ENCODE assay signal across 17 mouse cellular contexts in the genomic region with DNA sequence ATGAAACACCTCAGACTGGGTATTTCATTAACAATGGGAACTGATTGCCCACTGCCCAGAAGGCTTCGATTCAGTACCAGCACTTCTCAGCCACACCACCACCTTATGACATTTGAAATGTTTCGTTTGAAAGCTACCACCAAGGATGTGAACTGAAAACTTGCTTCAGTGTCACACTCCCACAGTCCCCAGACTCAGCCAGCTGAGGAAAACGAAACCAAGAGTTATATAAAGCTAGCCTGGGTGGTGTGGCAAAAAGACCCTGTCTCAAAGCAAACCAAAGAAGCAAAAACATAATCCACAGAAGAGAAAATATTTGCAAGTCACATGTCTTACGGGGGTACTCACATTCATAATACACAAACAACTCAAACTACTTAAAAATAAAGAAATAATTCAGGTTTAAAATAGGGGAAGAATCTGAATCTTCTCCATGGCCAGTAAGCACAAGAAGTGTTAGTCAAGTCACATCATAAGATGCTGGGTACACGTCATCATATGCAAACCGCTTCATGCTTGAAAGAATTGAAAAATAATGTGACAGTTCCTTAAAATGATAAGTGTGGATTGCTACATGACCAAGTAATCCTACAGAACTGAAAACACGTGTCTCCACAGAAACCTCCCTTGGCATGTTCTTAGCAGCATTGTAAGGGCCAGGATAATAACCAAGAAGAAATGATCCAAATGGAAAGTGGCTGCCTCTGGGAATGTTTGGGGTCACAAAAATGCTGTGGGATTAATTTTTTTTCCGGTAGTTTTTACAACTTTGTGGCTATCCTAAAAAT.
"Had no signal": no experiment of that assay in that cellular context is flagged by ENCODE, and none has a peak within 500 bp of the region (broad histone marks: within the 10 kb centered on the region; RNA-seq: fewer than 3 reads in every experiment).

No protein-coding gene starts in this region.

- ATAC-seq: liver, postnatal 0 days; midbrain, embryonic 15.5 days had no signal

- H3K27ac ChIP-seq: kidney, postnatal 0 days; layer of hippocampus, adult 2 months; limb, embryonic 12.5 days; liver, embryonic 13.5 days; lung, embryonic 15.5 days; macrophage; midbrain, embryonic 15.5 days; neural tube, embryonic 12.5 days had no signal

- H3K4me1 ChIP-seq: limb, embryonic 12.5 days; liver, embryonic 13.5 days; lung, embryonic 15.5 days; midbrain, embryonic 15.5 days; neural tube, embryonic 12.5 days had no signal

- H3K27me3 ChIP-seq: limb, embryonic 12.5 days; liver, embryonic 13.5 days; lung, embryonic 15.5 days; megakaryocyte, embryonic 14.5 days; midbrain, embryonic 15.5 days; neural tube, embryonic 12.5 days had no signal

- DNase-seq: kidney, adult 9 months; kidney, postnatal 36 days; liver; liver, embryonic 13.5 days; liver, postnatal 0 days; lung, postnatal 14 days; right cerebral cortex, postnatal 14 days; thymus, adult 18-20 months; thymus, postnatal 14 days had no signal

- H3K36me3 ChIP-seq: limb, embryonic 12.5 days; liver, embryonic 13.5 days; lung, embryonic 15.5 days; midbrain, embryonic 15.5 days; neural tube, embryonic 12.5 days had no signal

- H3K4me3 ChIP-seq: layer of hippocampus, adult 2 months; limb, embryonic 12.5 days; liver, embryonic 13.5 days; lung, embryonic 15.5 days; megakaryocyte, embryonic 14.5 days; midbrain, embryonic 15.5 days; neural tube, embryonic 12.5 days had no signal
